Mouse (Mus musculus) stomach, postnatal 0 days (tissue): Measurements from ENCODE around the gene Rab7.
A peak's percentile ranks its signal among the peaks of the same experiment; 100 is the strongest.

ENCODE experiments used
- CTCF ChIP-seq: IDR thresholded peaks from 2 replicates; pipeline ENCODE4 v1.5.1; 2016; ENCODE audit warnings: antibody characterized with exemption, low read depth, mild to moderate bottlenecking, moderate library complexity
- EP300 ChIP-seq: optimal IDR thresholded peaks from 2 replicates; pipeline ENCODE3; 2016; ENCODE audit warnings: antibody characterized with exemption

DNA sequence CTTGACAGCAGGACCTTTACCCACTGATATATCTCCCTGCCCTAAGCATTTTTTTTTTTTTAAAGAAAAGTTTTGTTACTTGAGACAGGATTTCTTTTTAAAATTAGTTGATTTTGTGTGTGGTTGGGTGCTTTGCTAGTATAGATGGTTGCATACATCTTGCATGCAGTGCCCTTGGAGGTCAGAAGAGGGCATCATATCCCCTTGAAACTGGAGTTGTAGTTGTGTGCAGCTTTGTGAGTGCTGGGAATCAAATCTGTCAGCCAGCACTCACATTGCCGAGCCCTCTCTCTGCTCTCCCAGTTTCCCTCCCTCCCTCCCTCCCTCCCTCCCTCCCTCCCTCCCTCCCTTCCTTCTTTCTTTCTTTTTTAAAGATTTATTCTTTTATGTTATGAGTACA is 43.9 kb upstream of the Rab7 start:
- peak; percentile 23; the same call in 1 of the 2 replicates for TF ChIP-seq CTCF
- no peak for TF ChIP-seq EP300
